Mouse (Mus musculus) midbrain, embryonic 16.5 days (tissue): Measurements from ENCODE around the gene Slc25a29. TPM values are rescaled to one million over a fixed set of nuclear protein-coding genes. Genes with fewer than 3 reads are reported as not detected.
"Not testable (repeated sequence)": the region's sequence is repeated elsewhere in the genome, so short reads cannot be mapped to it uniquely, and the experiment has no call there.

Source experiments
- ATAC-seq: fragments of 200-750 bp; cut with Nextera tagmentation; 2 replicates; pipeline ENCODE4 v1.8.0; 2017; ENCODE audit warnings: moderate TSS enrichment
- H3K27ac ChIP-seq: fragments of 300-500 bp; sonication (generic); 2 replicates; pipeline ENCODE4 v1.5.1; 2014; ENCODE audit warnings: mild to moderate bottlenecking, low read length, mixed read lengths
- H3K27me3 ChIP-seq: fragments of 300-500 bp; sonication (generic); 2 replicates; pipeline ENCODE4 v1.6.1; 2014; ENCODE audit warnings: low read depth, low read length, mixed read lengths; ENCODE audit not compliant: control insufficient read depth, insufficient read depth
- H3K36me3 ChIP-seq: fragments of 300-500 bp; sonication (generic); 2 replicates; pipeline ENCODE4 v1.6.1; 2014; ENCODE audit warnings: mild to moderate bottlenecking, low read length, moderate library complexity, mixed read lengths; ENCODE audit not compliant: control insufficient read depth, insufficient read depth
- H3K4me1 ChIP-seq: fragments of 300-500 bp; sonication (generic); 2 replicates; pipeline ENCODE4 v1.6.1; 2014; ENCODE audit warnings: mild to moderate bottlenecking, low read length, mixed read lengths; ENCODE audit not compliant: control insufficient read depth, insufficient read depth
- H3K4me2 ChIP-seq: fragments of 300-500 bp; sonication (generic); 2 replicates; pipeline ENCODE4 v1.6.1; 2014; ENCODE audit warnings: mild to moderate bottlenecking, low read length, mixed read lengths
- H3K4me3 ChIP-seq: fragments of 300-500 bp; sonication (generic); 2 replicates; pipeline ENCODE4 v1.5.1; 2014; ENCODE audit warnings: low read depth, mild to moderate bottlenecking, low read length, moderate library complexity, mixed read lengths
- H3K9ac ChIP-seq: fragments of 300-500 bp; sonication (generic); 2 replicates; pipeline ENCODE4 v1.6.1; 2014; ENCODE audit warnings: low read depth, low read length, mixed read lengths
- H3K9me3 ChIP-seq: fragments of 300-500 bp; sonication (generic); replicated peaks from 2 replicates; pipeline ENCODE4 v1.6.1; 2014; ENCODE audit warnings: mild to moderate bottlenecking, low read length, mixed read lengths; ENCODE audit not compliant: control insufficient read depth, poor library complexity, severe bottlenecking
- WGBS: fragments of 180-500 bp; shearing (Covaris S2); extraction: QIAGEN DNeasy Blood & Tissue Kit; methylation state at CpG from one replicate; pipeline ENCODE4 v1.1.7; 2014; 5-methylcytosine and 5-hydroxymethylcytosine counted together
- polyA plus RNA-seq: library from polyadenylated mRNA; unstranded; fragments of >200 nt; fragmentation: Nextera tagmentation; extraction: Ambion mirVana; gene quantifications from 2 replicates; pipeline ENCODE4 v1.2.1, GENCODE M21; 2015

The Slc25a29 gene
- polyA plus RNA-seq, 1 experiment from 2014 or later, result 19.8 TPM

GRCm38 (mm10) chr12:108857589-108858184, 22.0 kb upstream of the Slc25a29 start:
- Histone ChIP-seq H3K27ac (no peak overlapping the region), H3K4me1 (no peaks in the 10 kb centered on the region), H3K9ac (no peak overlapping the region), H3K4me3 (no peak overlapping the region), H3K27me3 (no peaks in the 10 kb centered on the region), H3K9me3 (no peaks in the 10 kb centered on the region), H3K4me2 (no peak overlapping the region), H3K36me3 (peaks cover 8% of the 10 kb centered on the region)
- no peak for ATAC-seq
- WGBS, result 82% methylated on average over 7 of the region's 7 CpGs

DNA sequence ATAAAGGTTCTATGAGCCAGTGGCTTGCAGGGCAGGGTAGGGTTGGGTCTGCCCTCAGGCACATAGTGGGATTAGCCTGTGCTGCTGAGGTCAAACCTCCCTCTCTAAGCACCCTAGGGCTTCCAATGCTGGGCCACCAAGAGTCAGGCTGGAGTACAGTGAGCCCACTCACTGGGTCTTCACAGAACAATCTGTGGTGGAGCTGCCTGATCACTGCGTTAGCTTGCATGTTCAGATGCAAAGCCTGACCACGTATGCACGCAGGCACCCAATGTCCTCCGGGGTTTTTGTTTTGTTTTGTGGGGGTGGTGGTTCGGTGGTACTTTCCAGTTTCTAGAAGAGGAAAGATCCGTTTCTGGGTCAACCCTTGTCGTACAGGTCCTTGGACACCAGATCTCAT, 21.4 kb upstream of the Slc25a29 start:
- H3K4me2 ChIP-seq, result no peak overlapping the region
- H3K9me3 ChIP-seq, result no peaks in the 10 kb centered on the region
- WGBS, result 86% methylated on average over 7 of the region's 7 CpGs
- ATAC-seq, result no peak
- no peak overlapping the region for H3K27ac ChIP-seq
- no peaks in the 10 kb centered on the region for H3K27me3 ChIP-seq
- no peak overlapping the region for H3K9ac ChIP-seq
- no peaks in the 10 kb centered on the region for H3K4me1 ChIP-seq
- H3K4me3 ChIP-seq, result no peak overlapping the region
- H3K36me3 ChIP-seq, result peaks cover 3% of the 10 kb centered on the region; the same call in 1 of the 2 replicates

DNA sequence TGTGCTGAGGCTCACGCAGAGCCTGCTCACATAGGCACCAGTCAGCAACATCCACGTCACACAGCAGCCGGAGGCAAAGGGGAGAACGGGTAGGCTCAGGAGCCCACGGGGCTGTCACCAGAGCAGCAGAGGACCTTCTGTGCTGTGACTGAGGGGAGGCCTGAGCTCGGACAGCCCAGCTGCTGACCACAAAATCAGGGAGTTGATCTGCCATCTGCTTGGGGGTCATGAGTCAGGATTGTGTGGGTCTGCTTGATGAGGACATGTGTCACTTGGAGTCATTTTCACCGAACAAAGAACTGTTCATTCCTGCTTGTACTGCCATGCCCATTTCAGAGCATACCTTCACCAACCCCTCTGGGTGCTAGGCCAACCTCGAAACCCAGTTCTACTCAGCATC, 20.5 kb upstream of the Slc25a29 start:
- WGBS, result 86% methylated on average over 8 of the region's 8 CpGs
- H3K27ac ChIP-seq, result no peak overlapping the region
- no peak overlapping the region for H3K4me3 ChIP-seq
- no peak for ATAC-seq
- H3K27me3 ChIP-seq, result no peaks in the 10 kb centered on the region
- no peak overlapping the region for H3K4me2 ChIP-seq
- no peak overlapping the region for H3K9ac ChIP-seq
- no peaks in the 10 kb centered on the region for H3K9me3 ChIP-seq
- H3K4me1 ChIP-seq, result no peaks in the 10 kb centered on the region
- H3K36me3 ChIP-seq, result no peaks in the 10 kb centered on the region; the same call in 1 of the 2 replicates

DNA sequence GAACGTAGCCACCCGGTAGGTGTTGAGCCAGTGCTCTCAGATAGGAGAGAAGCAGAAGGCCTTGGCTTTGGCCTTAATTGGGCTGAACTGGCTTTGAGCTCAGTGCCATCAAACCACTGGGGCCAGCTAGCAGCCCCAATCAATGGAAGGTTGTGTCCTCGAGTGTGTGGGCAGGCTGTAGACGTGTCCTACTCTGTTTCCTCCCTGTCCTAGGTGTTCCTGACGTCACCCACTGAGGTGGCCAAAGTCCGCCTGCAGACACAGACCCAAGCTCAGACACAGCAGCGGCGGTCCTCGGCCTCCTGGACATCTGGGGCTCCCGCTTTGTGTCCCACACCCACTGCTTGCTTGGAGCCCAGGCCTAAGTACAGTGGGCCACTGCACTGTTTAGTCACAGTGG, 19.4 kb upstream of the Slc25a29 start:
- Histone ChIP-seq H3K27ac (no peak overlapping the region), H3K4me3 (no peak overlapping the region), H3K9me3 (no peaks in the 10 kb centered on the region), H3K9ac (no peak overlapping the region), H3K4me2 (no peak overlapping the region), H3K4me1 (no peaks in the 10 kb centered on the region; the same call in 1 of the 2 replicates), H3K36me3 (no peaks in the 10 kb centered on the region), H3K27me3 (no peaks in the 10 kb centered on the region)
- 85% methylated on average over 10 of the region's 10 CpGs for WGBS
- no peak for ATAC-seq

- Histone ChIP-seq H3K9ac (no peak overlapping the region), H3K27ac (no peak overlapping the region), H3K9me3 (no peaks in the 10 kb centered on the region), H3K4me1 (no peaks in the 10 kb centered on the region; the same call in 1 of the 2 replicates), H3K4me2 (no peak overlapping the region), H3K27me3 (no peaks in the 10 kb centered on the region), H3K4me3 (no peak overlapping the region), H3K36me3 (no peaks in the 10 kb centered on the region)
- WGBS, result 91% methylated on average over 8 of the region's 8 CpGs
- no peak for ATAC-seq
These were observed 17.1 kb upstream of the Slc25a29 start for GRCm38 (mm10) chr12:108852822-108853221.

- 84% methylated on average over 8 of the region's 8 CpGs for WGBS
- H3K9ac ChIP-seq, result no peak overlapping the region
- no peak for ATAC-seq
These were observed 15.2 kb upstream of the Slc25a29 start for GRCm38 (mm10) chr12:108850886-108851285.

DNA sequence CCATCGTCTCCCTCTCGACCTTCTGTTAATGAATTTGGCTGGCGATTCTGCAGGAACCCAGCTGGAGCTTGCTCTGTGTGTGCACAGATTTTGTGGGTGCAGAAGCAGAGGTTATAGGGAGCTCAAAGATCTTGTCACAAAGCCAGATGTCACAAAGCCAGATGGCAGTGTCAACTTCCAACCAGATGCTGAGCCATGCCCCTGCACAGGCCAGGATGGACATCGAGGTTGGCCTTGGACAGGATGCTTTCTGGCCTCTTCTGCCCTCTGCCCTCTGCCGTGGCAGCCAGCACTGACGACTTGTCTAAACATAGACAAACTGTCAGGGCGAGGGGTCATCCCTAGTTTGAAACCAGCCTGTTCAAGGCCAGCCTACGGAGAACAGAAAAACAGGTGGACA, 14.4 kb upstream of the Slc25a29 start:
- H3K36me3 ChIP-seq, result no peaks in the 10 kb centered on the region
- no peaks in the 10 kb centered on the region; the same call in 1 of the 2 replicates for H3K4me1 ChIP-seq
- no peak overlapping the region for H3K4me3 ChIP-seq
- no peaks in the 10 kb centered on the region for H3K9me3 ChIP-seq
- H3K9ac ChIP-seq, result no peak overlapping the region
- no peak for ATAC-seq
- no peak overlapping the region for H3K27ac ChIP-seq
- no peaks in the 10 kb centered on the region for H3K27me3 ChIP-seq
- 62% methylated on average over 8 of the region's 8 CpGs for WGBS
- H3K4me2 ChIP-seq, result no peak overlapping the region

More at GRCm38 (mm10) chr12:108850886-108851285, 15.2 kb upstream of the Slc25a29 start:
- H3K4me2 ChIP-seq, result no peak overlapping the region
- H3K9me3 ChIP-seq, result no peaks in the 10 kb centered on the region
- H3K4me1 ChIP-seq, result no peaks in the 10 kb centered on the region; the same call in 1 of the 2 replicates
- H3K27ac ChIP-seq, result no peak overlapping the region
- H3K4me3 ChIP-seq, result no peak overlapping the region
- H3K27me3 ChIP-seq, result no peaks in the 10 kb centered on the region
- H3K36me3 ChIP-seq, result no peaks in the 10 kb centered on the region

- Histone ChIP-seq H3K4me1 (no peaks in the 10 kb centered on the region; the same call in 1 of the 2 replicates), H3K36me3 (peaks cover 3% of the 10 kb centered on the region; the same call in 1 of the 2 replicates), H3K27me3 (no peaks in the 10 kb centered on the region), H3K4me2 (no peak overlapping the region), H3K9ac (no peak overlapping the region), H3K9me3 (no peaks in the 10 kb centered on the region), H3K4me3 (no peak overlapping the region), H3K27ac (no peak overlapping the region)
- WGBS, result 87% methylated on average over 4 of the region's 4 CpGs
- no peak for ATAC-seq
These were observed 13.9 kb upstream of the Slc25a29 start for GRCm38 (mm10) chr12:108849488-108850022.

GRCm38 (mm10) chr12:108848033-108848432, 12.3 kb upstream of the Slc25a29 start:
- not testable (repeated sequence) for H3K4me3 ChIP-seq, H3K27ac ChIP-seq, H3K9me3 ChIP-seq, H3K27me3 ChIP-seq, H3K9ac ChIP-seq, ATAC-seq, H3K36me3 ChIP-seq, H3K4me1 ChIP-seq, H3K4me2 ChIP-seq
- WGBS, result 95% methylated on average over 3 of the region's 3 CpGs
